In genomic region chr11:4182061-4182460, GRCm38 (mm10) we compare ENCODE assay signal across 17 mouse cellular contexts. TPM values are rescaled to one million over a fixed set of nuclear protein-coding genes. Genes with fewer than 3 reads are reported as not detected.
DNase-seq lines count a peak whose midpoint lies in the region; TF ChIP-seq lines count a peak whose summit lies in the region.
"Had no signal": no experiment of that assay in that cellular context is flagged by ENCODE, and none has a peak within 500 bp of the region (broad histone marks: within the 10 kb centered on the region; RNA-seq: fewer than 3 reads in every experiment).

No protein-coding gene starts in this region.

- dilution Hi-C loops in CH12.LX (cut with MboI; ENCODE audit: extremely low pct_ligation_motif_present, extremely low pct_unique_long_range_greater_than_20kb, low sequenced_read_pairs) = no loop called here

- TF ChIP-seq RAD21 in CH12.LX (IDR thresholded peaks at IDR 0.05; ENCODE audit: low read depth, low read length) = no peak

- DNase-seq in embryo, embryonic 10 days (ENCODE audit: low spot score) = peak; percentile 16
- no peak for DNase-seq in embryo, embryonic 9.5 days (ENCODE audit: extremely low spot score)
- peak; percentile 25 for DNase-seq in kidney, adult 9 months
- DNase-seq in kidney, postnatal 10 days = no peak
- DNase-seq in CH12.LX (ENCODE audit: extremely low read depth) = no peak
- DNase-seq in fibroblast of lung, adult 2 months (ENCODE audit: low read depth) = peak; percentile 88
- DNase-seq in c-Kit-positive CD71-positive TER-119-positive erythroid progenitor cells, embryonic 14.5 days (ENCODE audit: low spot score) = no peak
- no peak for DNase-seq in MN1 (ENCODE audit: low spot score)
- DNase-seq: B cell, adult 2 months; cerebellum, adult 11-12 months; liver; lung, adult 18-20 months; lung, postnatal 4 days; thymus, postnatal 25 days had no signal

- H3K9me3 ChIP-seq in CH12.LX (replicated peaks; ENCODE audit: low read length) = no peaks in the 10 kb centered on the region
- H3K9me3 ChIP-seq: heart, embryonic 10.5 days; kidney, embryonic 15.5 days; stomach, embryonic 15.5 days had no signal

- H3K4me1 ChIP-seq in CH12.LX (ENCODE audit: control insufficient read depth in 1 of 2, insufficient read depth in 2 of 2) = peaks cover 0 to 3% of the 10 kb centered on the region in 2 experiments; a peak in 2 of 4 replicates

- in situ Hi-C loops in CH12.LX (cut with MboI; ENCODE audit: low pct_ligation_motif_present, low pct_unique_long_range_greater_than_20kb, low sequenced_read_pairs) = no loop called here

- no peak for TF ChIP-seq EP300 in CH12.LX (IDR thresholded peaks at IDR 0.05; ENCODE audit: low read length)

- no peak for TF ChIP-seq CTCF in CH12.LX (conservative IDR thresholded peaks at IDR 0.05 in 1 of 2, IDR thresholded peaks at IDR 0.05 in 1 of 2; ENCODE audit: low read depth in 2 of 2, low read length in 2 of 2)

- no peak overlapping the region for H3K27ac ChIP-seq in CH12.LX (ENCODE audit: insufficient read depth, low read depth)
- H3K27ac ChIP-seq: heart, embryonic 10.5 days; kidney, embryonic 15.5 days; stomach, embryonic 15.5 days had no signal

- no peaks in the 10 kb centered on the region for H3K79me2 ChIP-seq in CH12.LX (replicated peaks; ENCODE audit: control insufficient read depth, extremely low read depth, insufficient read depth, poor library complexity, severe bottlenecking)

- no peaks in the 10 kb centered on the region for H3K27me3 ChIP-seq in CH12.LX (replicated peaks)
- H3K27me3 ChIP-seq: kidney, embryonic 15.5 days; stomach, embryonic 15.5 days had no signal

- TF ChIP-seq POLR2A in CH12.LX (IDR thresholded peaks at IDR 0.05; ENCODE audit: low read depth, low read length) = no peak; the same call in 1 of the 2 replicates

- H3K4me2 ChIP-seq in CH12.LX (ENCODE audit: insufficient read depth, low read depth, poor library complexity, severe bottlenecking) = no peak overlapping the region
- H3K4me2 ChIP-seq: kidney, embryonic 15.5 days; stomach, embryonic 15.5 days had no signal

- no peak overlapping the region for H3K4me3 ChIP-seq in CH12.LX (replicated peaks in 1 of 3; ENCODE audit: low read depth in 2 of 3, low read length in 2 of 3, poor library complexity in 1 of 3)
- H3K4me3 ChIP-seq: heart, embryonic 10.5 days; kidney, embryonic 15.5 days; stomach, embryonic 15.5 days had no signal

- peaks cover 58 to 68% of the 10 kb centered on the region in 2 experiments for H3K36me3 ChIP-seq in CH12.LX (replicated peaks in 1 of 2; ENCODE audit: control insufficient read depth in 1 of 2, insufficient read depth in 1 of 2, low read length in 1 of 2)

- no peak overlapping the region for H3K9ac ChIP-seq in CH12.LX (ENCODE audit: insufficient read depth, low read depth)
- H3K9ac ChIP-seq: kidney, embryonic 15.5 days; stomach, embryonic 15.5 days had no signal

TF ChIP-seq in CH12.LX, 34 proteins besides CTCF, POLR2A, EP300 and RAD21:
- TF ChIP-seq ETS1 (conservative IDR thresholded peaks at IDR 0.05; ENCODE audit: low read depth, low read length) = no peak
- no peak for TF ChIP-seq ZC3H11A (IDR thresholded peaks at IDR 0.05; ENCODE audit: low read depth, low read length)
- no peak for TF ChIP-seq MAZ (IDR thresholded peaks at IDR 0.05; ENCODE audit: low read depth, low read length)
- TF ChIP-seq IRF4 (IDR thresholded peaks at IDR 0.05; ENCODE audit: low read depth, low read length) = no peak
- no peak for TF ChIP-seq USF1 (IDR thresholded peaks at IDR 0.05; ENCODE audit: low read depth, low read length)
- no peak for TF ChIP-seq MAX (IDR thresholded peaks at IDR 0.05; ENCODE audit: low read length)
- TF ChIP-seq ELF1 (IDR thresholded peaks at IDR 0.05; ENCODE audit: low read depth, low read length) = no peak
- TF ChIP-seq TBP (conservative IDR thresholded peaks at IDR 0.05; ENCODE audit: low read depth, low read length) = no peak
- peak; percentile 30; the same call in 1 of the 2 replicates for TF ChIP-seq POLR2AphosphoS2 (IDR thresholded peaks at IDR 0.05; ENCODE audit: low read depth, low read length)

RNA-seq across cellular contexts. Expression of gene Tbc1d10a, which starts 4.5 kb away (rescaled TPM):
- total RNA-seq in CH12.LX (2012; rRNA removed) (30.3 and 37.7 TPM in 2 replicates), CH12.LX (2014; rRNA removed) (30.9 and 33.9 TPM in 2 replicates)
- 33.5 and 37.6 TPM in 2 replicates for polyA plus RNA-seq in CH12.LX (2012; ENCODE audit: insufficient read length, low read depth)

RNA-seq across cellular contexts. Expression of gene Sf3a1, which starts 21.9 kb away (rescaled TPM):
- total RNA-seq in CH12.LX (2012; rRNA removed) = 46.5 and 56.9 TPM in 2 replicates
- 28.6 and 29.5 TPM in 2 replicates for total RNA-seq in CH12.LX (2014; rRNA removed)
- polyA plus RNA-seq in CH12.LX (2012; ENCODE audit: insufficient read length, low read depth) = 93.4 and 97.6 TPM in 2 replicates

RNA-seq across cellular contexts. Expression of gene Ccdc157, which starts 22.0 kb away (rescaled TPM):
- total RNA-seq in CH12.LX (2012; rRNA removed) (4.2 and 4.4 TPM in 2 replicates), CH12.LX (2014; rRNA removed) (2.3 and 2.6 TPM in 2 replicates)
- polyA plus RNA-seq in CH12.LX (2012; ENCODE audit: insufficient read length, low read depth) = 3.9 and 4.0 TPM in 2 replicates

RNA-seq across cellular contexts. Expression of gene Castor1, which starts 36.0 kb away (rescaled TPM):
- total RNA-seq in CH12.LX (2012; rRNA removed) = 4.7 and 5.8 TPM in 2 replicates
- 13.0 TPM in 2 replicates for total RNA-seq in CH12.LX (2014; rRNA removed)
- 18.2 and 23.7 TPM in 2 replicates for polyA plus RNA-seq in CH12.LX (2012; ENCODE audit: insufficient read length, low read depth)

RNA-seq across cellular contexts. Expression of gene Rnf215, which starts 47.1 kb away (rescaled TPM):
- total RNA-seq in CH12.LX (2012; rRNA removed) = 24.8 and 25.0 TPM in 2 replicates
- total RNA-seq in CH12.LX (2014; rRNA removed) = 14.9 and 18.2 TPM in 2 replicates
- polyA plus RNA-seq in CH12.LX (2012; ENCODE audit: insufficient read length, low read depth) = 22.5 and 24.3 TPM in 2 replicates

Comparison
In these comparisons a context has a peak if more than half of its experiments do, and no peak if none do; other contexts are left out.
1. DNase-seq: peak in embryo, embryonic 10 days (single experiment), kidney, adult 9 months (single experiment) and fibroblast of lung, adult 2 months (single experiment); none in embryo, embryonic 9.5 days (single experiment), kidney, postnatal 10 days (single experiment), CH12.LX (single experiment), c-Kit-positive CD71-positive TER-119-positive erythroid progenitor cells, embryonic 14.5 days (single experiment) and MN1 (single experiment).